ENCODE assay signal across 9 mouse cellular contexts in genomic region chr8:47693119-47693518, GRCm38 (mm10). TPM values are rescaled to one million over a fixed set of nuclear protein-coding genes. Genes with fewer than 3 reads are reported as not detected.
DNase-seq lines count a peak whose midpoint lies in the region; ATAC-seq lines count a peak whose summit lies in the region.
"Had no signal": no experiment of that assay in that cellular context is flagged by ENCODE, and none has a peak within 500 bp of the region (broad histone marks: within the 10 kb centered on the region; RNA-seq: fewer than 3 reads in every experiment).

No protein-coding gene starts in this region.

- ATAC-seq in inflammation-experienced regulatory T-cells, adult 6 months = peak; percentile 48
- no peak for ATAC-seq in liver, embryonic 11.5 days (replicated peaks; ENCODE audit: low FRiP score)

- H3K36me3 ChIP-seq in liver, embryonic 11.5 days (ENCODE audit: control insufficient read depth, insufficient read depth, low read length) = no peaks in the 10 kb centered on the region
- H3K36me3 ChIP-seq: neural tube, embryonic 13.5 days had no signal

- H3K27ac ChIP-seq in liver, embryonic 11.5 days (ENCODE audit: low read depth, low read length) = no peak overlapping the region
- H3K27ac ChIP-seq: neural tube, embryonic 13.5 days had no signal

- peak; percentile 85 for DNase-seq in layer of hippocampus, adult 11-12 months (ENCODE audit: low spot score)
- DNase-seq in layer of hippocampus, adult 9-10 months (ENCODE audit: low spot score) = no peak
- DNase-seq in adrenal gland, adult 8-10 months = peak; percentile 44
- peak; percentile 91 for DNase-seq in embryo, embryonic 10 days (ENCODE audit: low spot score)
- peak; percentile 54 for DNase-seq in liver, embryonic 11.5 days (ENCODE audit: low spot score)
- peak; percentile 82 for DNase-seq in retina, postnatal 1 day
- DNase-seq in thymus, postnatal 36 days = peak; percentile 59 to 68

- no peak overlapping the region for H3K9ac ChIP-seq in liver, embryonic 11.5 days (ENCODE audit: low read depth, low read length)
- H3K9ac ChIP-seq: neural tube, embryonic 13.5 days had no signal

- H3K4me3 ChIP-seq in liver, embryonic 11.5 days (ENCODE audit: low read depth, low read length) = no peak overlapping the region
- H3K4me3 ChIP-seq: neural tube, embryonic 13.5 days had no signal

- no peaks in the 10 kb centered on the region for H3K27me3 ChIP-seq in liver, embryonic 11.5 days (replicated peaks; ENCODE audit: control insufficient read depth, insufficient read depth, low read length)

- H3K4me1 ChIP-seq in liver, embryonic 11.5 days (replicated peaks; ENCODE audit: control insufficient read depth, insufficient read depth, low read length) = no peaks in the 10 kb centered on the region

- 20% methylated on average over 2 of the region's 2 CpGs for WGBS in liver, embryonic 11.5 days

- no peaks in the 10 kb centered on the region for H3K9me3 ChIP-seq in liver, embryonic 11.5 days (ENCODE audit: control insufficient read depth, low read length)
- H3K9me3 ChIP-seq: neural tube, embryonic 13.5 days had no signal

- no peak overlapping the region for H3K4me2 ChIP-seq in liver, embryonic 11.5 days
- H3K4me2 ChIP-seq: neural tube, embryonic 13.5 days had no signal

RNA-seq across cellular contexts. Expression of gene Ing2, which starts 17.8 kb away (rescaled TPM):
- 10 to 100 TPM; 17.4 to 21.0 (median 19.7) TPM for total RNA-seq in adrenal gland, adult 8-10 months (2022)
- polyA plus RNA-seq in inflammation-experienced regulatory T-cells, adult 6 months (2017; shearing (Covaris generic)) = 1 to 10 TPM; 6.3 to 9.3 (median 8.0) TPM
- polyA plus RNA-seq in liver, embryonic 11.5 days (2014; fragmentation: Nextera tagmentation; extraction: Ambion mirVana) = 10.8 and 12.6 TPM in 2 replicates

RNA-seq across cellular contexts. Expression of gene Cdkn2aip, which starts 20.6 kb away (rescaled TPM):
- total RNA-seq in adrenal gland, adult 8-10 months (2022) = 10 to 100 TPM; 12.9 to 14.0 (median 13.4) TPM
- 10 to 100 TPM; 14.9 to 17.6 (median 15.4) TPM for polyA plus RNA-seq in inflammation-experienced regulatory T-cells, adult 6 months (2017; shearing (Covaris generic))
- 22.2 and 27.9 TPM in 2 replicates for polyA plus RNA-seq in liver, embryonic 11.5 days (2014; fragmentation: Nextera tagmentation; extraction: Ambion mirVana)
